Mouse (Mus musculus) A20 (cell line): ENCODE results near the gene Unc5cl.

Experiments
- DNase-seq: peaks from one replicate; pipeline ENCODE4 v3.0.0-alpha.2; 2011; ENCODE audit warnings: low read depth, low spot score

The Unc5cl gene

DNA sequence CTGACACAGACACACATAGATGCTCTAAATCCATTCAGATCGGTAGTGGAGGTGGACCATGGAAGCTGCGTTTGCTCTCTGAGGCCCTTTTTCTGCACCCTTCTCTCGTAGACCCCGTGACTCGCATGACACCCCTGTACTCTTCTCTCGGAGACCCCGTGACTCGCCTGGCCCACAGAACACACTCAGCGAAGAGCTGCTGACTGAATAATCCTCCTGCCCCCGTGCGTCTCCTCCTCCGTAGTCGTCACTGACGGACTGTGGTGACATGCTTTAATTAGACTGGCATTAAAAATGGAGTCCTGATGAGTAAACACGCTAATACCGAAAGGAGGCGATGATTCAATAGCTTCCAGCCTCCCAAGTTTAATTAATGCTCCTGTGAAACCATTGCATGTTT is 84.6 kb downstream of the Unc5cl start:
- DNase-seq = no peak

DNA sequence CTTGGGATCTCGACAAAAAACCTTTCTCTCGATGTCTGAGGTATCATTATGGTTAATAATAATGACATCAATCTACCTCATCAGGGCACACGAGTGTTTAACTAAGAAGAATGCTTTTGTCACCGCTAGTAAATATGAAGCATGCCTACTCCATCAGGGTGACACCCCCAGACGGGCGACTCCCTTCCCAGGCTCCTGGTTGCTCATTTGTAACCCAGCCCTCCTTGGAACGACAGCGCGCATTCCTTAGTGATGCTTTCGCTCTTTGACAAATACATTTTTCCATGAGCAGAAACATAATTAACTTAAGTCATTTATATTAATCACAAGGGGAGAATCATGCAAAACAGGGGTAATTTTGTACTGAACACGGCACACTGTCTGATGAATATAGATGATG is 88.0 kb downstream of the Unc5cl start:
- DNase-seq = no peak

DNA sequence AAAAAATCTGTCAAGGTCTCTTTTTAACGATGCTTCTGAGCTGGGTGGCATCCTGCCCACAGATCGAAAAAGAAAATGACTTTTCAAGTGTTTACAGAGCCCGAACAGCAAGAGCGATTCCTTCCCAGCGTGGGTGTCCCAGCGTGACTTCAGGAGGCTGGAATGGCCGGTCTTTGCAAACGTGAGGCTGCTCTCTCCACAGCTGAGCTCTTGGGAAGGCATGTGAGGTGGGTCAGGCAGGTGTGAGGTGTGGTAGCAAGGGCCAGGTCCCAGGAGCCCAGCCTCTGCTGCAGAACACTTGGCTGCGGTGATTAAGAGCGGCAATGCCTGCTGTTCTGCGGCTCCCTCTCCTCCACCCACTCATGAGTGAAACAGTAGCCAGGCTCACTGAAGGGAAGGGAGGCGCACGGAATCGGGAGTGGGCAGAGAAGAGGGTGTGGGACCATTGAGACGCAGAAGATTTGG is 88.6 kb downstream of the Unc5cl start:
- DNase-seq = no peak

DNA sequence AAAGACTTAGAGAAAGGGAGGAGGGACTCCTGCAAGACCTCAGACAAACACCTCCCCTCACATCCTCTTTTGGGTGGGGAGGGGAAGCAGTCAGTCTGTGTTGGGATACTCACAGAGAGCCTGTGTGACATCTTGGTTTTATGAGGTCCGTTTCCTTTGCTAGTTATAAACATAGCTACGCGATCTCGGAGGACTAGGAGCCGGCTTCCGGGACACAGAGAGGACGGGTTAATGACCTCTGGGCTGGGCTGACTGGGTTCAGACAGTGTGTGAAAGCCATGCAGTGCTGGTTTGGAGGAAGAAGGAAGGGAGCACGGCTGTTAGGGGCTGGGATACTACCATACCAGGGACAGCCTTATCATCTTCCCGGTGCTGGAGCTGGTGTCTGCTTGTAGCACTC is 90.0 kb downstream of the Unc5cl start:
- DNase-seq = no peak

DNA sequence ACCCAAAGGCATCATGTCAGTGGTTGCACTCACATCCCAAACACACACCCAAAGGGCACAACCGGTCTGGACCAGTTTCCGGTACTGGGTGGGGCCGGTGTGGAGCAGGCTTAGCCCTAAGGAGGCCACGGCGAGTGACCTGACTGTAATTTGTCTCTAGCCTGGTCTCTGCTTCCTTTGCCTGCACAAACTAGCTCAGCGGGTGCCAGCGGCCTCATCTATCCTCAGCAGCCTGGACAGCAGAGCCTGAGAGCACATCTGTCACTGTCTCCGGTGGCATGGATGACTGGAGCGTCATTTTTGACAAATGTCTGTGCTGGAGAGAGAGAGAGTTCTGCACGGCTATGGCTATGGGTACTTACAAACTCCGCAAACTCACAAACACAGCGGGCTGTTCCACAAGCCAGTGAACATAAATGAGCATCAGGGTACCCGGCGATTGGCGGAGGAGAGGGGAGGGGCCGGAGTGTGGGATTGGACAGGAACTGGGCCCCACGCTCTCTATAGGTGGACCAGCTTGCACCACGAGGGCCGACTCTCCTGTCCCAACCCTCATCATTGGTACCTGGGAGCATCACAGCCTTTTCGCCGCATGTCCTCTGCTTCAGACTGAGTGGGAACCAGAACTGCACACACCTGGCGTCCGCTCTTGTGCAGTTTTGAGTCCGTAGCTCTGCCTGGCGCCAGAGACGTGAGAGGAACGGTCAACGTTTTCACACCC is 90.7 kb downstream of the Unc5cl start:
- no peak for DNase-seq

DNA sequence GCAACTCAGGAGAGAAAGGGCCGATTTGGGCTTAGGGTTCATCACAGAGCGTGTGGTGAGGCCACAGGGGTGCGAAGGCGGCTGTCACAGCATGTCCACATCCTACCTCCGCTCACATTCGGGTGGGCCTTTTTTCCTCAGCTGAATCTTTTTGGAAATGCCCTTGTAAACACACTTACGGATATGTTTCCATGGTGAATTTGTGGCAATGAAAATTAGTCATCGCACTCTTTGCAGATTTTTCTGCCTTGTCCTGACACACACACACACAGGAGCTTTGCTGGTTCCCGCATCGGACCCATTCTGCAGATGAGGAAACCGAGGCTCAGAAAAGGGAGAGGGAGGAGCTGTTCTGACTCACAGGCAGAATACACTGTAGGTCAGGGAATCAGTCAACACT is 91.3 kb downstream of the Unc5cl start:
- DNase-seq = no peak

DNA sequence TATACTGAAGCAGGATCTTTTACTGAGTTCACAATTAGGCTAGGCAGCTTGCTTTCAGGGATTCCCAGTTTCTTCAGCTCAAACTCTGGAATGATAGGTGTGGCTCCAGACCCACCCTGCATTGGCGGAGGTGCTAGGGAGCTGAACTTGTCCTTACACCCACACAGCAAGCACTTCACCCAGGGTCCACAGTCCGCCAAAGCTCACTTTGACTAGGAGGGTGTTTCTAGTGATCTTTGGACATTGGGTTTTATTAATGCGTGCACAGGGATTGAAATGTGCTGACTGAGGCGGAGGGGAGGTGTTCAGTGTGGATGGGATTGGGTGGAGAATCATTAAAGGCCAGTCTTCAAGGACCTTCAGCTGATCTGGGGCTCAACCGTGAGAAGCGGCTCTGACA is 93.0 kb downstream of the Unc5cl start:
- DNase-seq = no peak

DNA sequence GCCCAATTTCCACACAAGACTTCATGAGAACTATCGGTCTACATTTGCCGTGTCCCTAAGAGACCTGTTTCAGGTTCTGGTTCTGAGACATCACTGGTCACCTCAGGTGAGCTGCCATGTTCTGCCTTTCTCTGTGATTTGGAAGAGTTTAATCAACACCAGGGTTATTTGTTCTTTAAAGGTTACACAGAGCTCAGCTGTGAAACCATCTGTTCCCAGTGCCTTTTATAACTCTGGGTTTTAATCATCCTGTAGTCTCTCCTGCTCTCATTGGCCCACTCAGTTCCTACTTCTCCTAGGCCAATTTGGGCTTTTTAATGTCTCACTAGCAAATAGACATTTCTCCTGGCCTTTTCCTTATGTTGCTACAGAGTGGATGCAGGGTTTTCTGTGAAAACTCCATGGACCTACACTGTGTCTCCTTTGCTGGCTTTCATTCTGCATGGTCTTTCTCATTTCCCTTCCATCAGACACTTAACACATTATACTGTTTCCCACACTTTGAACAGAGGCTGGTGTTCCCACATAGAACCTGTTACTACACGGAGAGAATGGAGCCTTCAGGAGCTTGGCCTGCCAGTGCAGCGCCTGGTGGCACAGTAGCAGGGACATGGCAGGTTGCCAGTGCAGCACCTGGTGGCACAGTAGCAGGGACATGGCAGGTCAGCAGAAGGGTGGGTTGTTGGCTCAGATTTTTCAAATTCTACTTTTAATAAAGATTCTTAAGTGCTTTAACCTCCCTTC is 97.3 kb downstream of the Unc5cl start:
- no peak for DNase-seq

DNA sequence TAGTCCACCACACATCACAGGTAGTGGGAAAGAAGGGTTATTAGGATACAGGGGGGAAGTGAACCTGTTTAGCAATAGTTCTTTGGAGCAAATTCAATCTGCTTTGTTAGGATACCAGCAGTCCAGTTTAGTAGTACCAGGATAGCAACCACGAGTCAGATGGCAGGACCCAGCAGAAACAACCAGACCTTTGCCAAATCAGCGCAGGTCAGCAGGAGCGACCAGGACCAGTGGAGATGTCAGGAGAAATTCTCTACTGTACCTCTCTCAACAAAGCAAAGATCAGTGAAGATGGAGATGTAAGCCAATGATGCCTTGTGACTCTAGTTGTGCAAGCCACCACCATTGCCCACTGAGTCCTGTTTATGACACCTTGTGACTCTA is 97.8 kb downstream of the Unc5cl start:
- DNase-seq = no peak

DNA sequence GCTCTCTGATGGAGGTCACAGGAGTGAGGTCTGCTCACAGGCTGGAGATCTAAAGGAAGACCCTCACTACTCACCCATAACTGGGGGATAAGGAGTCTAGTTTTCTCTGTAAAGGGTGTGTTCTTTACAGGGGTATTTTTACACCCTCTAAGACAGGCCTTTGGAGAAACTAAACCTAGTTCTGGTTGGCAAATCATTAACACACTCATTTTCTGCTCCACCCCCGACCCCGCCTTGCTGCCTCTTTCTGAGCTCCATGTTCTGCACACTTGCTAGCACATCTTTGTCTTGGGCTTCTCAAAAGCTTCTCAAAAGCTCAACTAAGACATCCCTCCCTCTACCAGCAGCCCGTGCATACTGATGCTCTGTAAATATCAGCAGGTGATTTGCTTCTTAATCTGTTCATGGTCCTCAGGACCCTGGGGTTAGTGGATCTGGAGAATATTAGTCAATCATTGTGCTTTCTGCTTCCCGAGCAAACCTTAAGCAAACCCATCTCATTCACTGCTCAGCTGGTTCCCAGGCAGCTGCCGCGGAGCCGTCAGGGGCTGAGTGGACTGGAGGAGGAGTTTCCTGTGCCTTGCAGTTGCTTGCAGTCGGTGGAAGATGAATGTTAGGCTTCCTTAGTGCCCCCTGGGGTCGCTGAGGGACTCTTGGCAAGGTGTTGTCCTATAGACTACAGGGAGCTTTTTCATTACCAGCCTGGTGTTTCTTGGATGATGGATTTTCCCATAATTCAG is 101.7 kb downstream of the Unc5cl start:
- no peak for DNase-seq

DNA sequence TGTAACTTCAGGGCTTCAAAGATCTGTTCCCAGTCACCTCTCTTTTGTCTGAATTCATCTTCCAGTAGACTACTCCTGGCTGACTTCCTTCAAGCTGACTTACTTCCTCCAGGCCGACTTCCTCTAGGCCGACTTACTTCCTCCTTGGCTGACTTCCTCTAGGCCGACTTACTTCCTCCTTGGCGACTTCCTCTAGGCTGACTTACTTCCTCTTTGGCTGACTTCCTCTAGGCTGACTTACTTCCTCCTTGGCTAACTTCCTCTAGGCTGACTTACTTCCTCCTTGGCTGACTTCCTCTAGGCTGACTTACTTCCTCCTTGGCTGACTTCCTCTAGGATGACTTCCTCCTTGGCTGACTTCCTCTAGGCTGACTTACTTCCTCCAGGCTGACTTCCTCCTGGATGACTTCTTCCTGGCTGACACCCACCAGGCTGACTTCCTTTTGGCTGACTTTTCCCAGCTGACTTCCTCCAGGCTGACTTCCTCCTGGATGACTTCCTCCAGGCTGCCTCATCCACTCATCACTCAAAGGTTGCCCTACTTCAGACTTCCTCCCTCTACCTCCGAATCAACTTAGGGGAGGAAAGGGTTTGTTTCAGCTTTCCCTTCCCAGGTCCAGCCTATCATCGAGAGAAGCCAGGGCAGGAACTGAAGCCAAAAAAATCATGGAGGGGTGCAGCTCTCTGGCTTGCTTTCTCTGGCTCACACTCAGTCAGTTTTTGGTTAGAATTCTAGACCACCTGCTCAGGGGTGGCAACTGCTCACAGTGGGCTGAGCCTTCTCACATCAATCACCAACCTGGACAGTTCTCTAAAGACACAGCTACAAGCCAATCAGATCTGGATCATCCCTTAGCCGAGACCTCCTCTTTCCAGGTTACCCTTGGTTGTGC is 103.4 kb downstream of the Unc5cl start:
- peak; percentile 19 for DNase-seq

DNA sequence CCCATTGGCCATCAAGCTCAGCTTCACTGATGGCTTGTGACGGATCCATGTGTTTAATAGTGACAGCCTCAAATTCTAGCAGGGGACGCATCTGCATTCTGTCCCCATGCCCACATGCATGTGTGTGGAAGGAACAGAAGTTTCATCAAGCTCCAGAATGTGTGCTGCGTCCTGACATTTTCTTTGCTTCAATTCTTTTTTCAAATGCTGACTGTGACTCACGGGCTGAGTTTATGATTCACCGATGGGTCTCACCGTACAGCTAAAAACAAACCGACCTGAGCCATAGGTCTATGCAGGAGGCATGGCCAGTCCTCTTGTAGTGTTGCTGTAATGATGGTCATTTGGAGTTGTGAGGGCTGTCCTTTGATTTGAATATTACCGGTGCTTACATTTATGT is 110.2 kb downstream of the Unc5cl start:
- no peak for DNase-seq

DNA sequence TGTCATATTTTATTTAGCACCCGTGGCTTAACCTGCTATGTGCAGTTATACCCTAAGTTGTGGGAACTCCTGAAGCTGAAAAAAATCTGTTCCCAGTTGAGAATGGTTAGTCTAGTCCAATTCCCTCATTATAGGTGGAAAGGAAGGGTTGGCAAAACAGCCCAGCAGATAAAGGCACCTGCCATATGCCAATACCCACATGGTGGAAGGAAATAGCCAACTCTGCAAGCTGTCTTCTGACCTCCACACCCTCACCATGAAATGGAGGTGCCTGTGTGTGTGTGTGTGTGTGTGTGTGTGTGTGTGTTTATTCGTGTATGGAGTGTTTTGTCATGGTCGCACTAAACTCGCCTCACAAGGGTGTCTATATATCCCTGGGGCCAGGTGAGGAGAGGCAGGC is 115.0 kb downstream of the Unc5cl start:
- DNase-seq = no peak

DNA sequence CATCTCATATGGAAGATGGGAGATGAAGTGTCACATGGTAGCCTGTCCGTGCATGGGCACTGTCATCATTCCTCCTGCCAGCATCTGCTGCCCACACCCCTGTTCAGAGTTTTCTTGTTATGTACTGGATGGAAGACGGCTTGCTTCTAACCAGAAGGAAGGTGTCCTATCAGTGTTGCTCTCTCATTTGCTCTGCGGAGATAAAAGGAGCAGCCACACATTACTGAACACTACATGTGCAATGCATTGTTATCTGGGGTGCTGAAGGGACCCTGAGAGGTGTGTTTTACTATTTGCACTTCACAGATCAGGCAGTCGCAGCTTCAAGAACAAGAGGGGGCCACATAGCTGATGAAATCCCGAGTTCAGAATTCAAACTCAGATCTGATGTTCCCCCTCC is 126.5 kb downstream of the Unc5cl start:
- no peak for DNase-seq

DNA sequence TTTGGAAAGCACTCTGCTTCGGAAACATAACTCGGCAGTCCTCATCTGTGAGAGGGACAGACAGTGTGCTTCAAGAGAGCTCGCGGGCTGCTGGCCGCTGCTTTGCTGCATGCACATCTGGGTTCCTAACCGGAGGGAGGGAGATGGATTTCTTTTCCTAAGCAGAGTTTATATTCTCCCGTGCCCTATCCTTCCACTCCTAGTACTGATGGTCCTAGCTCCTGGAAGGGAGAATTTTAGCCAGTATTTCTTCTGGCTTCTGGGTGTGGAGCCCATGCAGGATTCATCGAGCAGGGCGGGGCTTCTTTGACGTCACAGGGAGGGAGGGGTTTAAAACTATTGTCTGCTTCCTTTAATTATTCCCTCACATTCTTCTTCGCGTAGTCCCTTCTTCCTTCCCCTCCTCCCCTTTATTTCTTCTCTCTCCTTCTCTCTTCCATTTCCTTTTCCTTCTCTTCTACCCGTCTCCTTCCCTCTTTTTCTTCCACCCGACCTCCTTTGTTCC is 127.8 kb downstream of the Unc5cl start:
- no peak for DNase-seq

DNA sequence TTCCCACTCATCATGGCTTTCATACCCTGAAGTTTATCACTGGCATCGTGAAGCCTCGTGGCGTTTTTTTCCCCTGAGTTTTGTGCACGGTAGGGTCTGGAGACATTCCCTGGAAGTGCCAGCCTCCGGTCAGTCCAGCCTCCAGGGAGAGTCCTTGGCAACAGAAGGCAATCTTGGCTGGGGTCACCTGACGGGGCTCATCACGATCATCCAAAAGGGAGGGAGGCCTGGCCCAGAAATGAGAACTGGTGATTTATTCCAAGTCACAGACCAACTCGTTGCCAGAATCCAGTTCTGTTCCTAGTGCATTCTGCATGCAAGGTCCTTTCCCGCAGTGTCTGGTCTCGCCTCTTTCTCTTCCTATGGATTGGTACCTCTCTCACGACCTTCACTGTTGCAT is 128.7 kb downstream of the Unc5cl start:
- DNase-seq = no peak

DNA sequence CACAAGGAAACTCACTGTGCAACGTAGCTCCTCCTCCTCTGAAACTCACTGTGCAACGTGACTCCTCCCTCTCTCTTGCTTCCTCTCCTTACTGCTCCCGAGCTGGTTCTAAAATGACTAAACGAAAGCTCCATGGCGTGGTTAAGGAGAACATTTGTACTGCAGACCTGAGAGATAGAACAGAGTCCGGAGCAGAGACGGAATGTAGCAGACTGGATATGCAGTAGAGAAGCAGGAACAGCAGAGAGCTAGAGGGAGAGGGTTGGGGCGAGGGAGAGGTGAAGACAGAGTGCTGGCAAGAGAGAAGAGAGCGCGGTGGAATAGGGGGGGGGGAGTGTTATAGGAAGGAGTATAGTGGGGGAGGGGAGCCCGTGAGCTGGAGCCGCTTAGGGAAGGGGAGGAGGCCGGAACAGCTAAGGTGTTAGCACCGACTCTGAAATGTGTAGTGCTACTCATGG is 131.2 kb downstream of the Unc5cl start:
- no peak for DNase-seq

DNA sequence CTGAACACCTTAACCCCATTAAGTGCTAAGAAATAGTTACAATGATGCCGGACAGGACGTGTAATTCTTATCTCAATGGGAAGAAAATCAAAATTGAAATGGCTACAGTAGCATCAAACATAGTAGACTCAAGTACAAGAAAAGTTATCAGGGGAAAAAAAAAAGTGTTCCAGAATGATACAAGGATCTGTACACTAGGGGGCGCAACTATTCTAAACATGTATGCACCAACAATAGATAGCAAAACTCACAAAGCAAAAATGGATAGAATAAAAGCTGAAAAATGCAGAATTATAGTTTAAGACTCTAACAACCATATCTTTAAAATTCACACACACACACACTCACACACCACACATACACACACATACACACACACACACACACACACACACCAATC is 134.0 kb downstream of the Unc5cl start:
- peak; percentile 10 for DNase-seq
